Mouse (Mus musculus): ENCODE data around the gene Wnt5b.

Gene Wnt5b

DNA sequence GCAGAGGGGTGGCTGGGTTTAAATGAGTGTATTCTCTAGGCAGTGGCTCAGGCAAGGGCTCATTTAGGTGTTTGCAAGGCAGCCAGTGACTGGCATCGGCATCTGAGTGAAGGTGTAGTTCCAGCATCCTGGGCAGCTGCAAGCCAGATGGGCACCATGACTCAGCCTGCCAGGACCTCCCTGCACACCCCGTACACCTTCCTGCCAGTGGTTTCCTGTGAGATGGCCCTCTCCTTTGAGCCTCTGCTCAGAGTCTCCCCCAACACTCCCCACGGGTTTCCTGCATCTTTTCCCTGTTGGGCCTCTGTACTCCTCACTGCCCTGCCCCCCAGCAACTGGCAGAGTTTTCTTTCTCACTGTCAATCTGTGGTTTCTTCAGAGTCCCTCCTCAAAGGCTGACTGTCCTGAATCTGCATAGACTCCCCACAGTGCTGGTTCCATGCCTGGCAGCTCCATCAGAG is 22.2 kb downstream of the Wnt5b start:
- no peak for DNase-seq (ENCODE audit: low read depth, low spot score)

DNA sequence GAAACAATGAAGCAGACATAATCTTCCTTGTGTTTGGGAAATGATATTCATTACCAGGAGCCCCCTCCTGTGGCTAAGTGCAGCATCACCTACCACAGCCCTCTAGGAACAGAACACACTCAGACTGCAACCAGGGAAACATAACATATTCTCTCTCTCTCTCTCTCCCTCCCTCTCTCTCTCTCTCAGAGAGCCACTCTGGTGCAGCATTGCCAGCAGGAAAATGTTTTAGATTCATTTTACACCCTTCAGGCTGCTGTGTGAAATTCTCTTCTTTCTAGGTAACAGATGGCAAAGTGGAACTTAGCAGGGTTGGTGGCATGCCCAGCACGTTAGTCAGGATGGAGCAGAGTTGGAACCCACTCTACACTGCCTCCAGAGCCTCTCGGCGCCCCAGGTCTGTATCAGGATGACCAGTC is 22.7 kb downstream of the Wnt5b start:
- no peak for DNase-seq (ENCODE audit: low read depth, low spot score)

DNA sequence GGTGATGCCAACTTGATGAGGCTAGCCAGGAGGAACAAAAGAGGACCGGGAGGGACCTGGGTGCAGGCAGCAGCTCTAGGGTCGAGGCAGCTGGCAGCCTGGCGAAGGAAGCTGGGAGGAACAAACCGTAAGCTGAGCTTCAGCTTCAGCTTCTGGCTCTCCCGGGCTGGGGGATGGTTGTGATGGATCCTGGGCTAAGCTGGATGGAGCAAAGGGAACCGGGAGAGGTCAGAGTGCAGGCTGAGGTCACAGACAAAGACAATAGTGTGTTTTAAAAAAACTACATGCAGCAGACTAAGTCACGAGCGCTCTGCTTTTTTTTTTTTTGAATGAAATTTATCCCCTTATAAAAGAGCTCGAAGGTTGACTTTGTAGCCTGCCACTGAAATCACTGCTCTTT is 23.4 kb downstream of the Wnt5b start:
- no peak for DNase-seq (ENCODE audit: low read depth, low spot score)

DNA sequence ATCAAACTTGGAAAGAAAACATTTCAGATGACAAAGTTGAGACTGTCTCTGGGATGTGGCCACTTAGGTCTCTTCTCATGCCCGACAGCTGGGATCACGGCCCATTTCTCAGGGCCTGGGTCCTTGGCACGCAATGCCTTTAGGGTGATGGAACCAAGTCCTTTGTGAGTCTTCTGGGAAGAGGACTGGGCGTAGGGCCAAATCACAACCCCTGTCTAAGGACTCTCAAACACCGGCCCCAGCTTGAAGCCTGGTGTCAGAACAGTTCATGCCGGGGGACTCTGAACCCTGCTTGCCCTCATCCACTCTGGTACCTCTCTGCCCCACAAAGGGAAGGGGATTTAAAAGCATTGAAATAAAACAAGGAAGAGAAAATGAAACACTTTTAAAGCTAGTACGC is 30.1 kb downstream of the Wnt5b start:
- no peak for DNase-seq (ENCODE audit: low read depth, low spot score)

DNA sequence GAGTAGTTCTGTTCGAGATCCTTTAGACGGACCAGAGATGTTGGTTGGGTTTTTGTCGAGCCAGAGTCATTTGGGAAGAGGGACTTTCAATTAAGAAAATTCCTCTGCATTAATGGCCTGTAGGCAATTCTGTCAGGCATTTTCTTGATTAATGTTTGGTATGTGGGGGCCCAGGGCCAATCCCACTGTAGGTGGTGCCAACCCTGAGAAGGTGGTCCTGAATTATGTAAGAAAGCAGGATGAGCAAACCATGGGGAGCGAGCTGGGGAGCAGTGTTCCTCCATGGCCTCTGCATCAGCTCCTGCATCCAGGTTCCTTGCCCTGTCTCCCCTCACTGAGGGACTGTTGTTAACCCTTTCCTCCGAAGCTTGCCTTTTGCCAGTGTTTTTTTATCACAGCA is 30.7 kb downstream of the Wnt5b start:
- no peak for DNase-seq (ENCODE audit: low read depth, low spot score)

DNA sequence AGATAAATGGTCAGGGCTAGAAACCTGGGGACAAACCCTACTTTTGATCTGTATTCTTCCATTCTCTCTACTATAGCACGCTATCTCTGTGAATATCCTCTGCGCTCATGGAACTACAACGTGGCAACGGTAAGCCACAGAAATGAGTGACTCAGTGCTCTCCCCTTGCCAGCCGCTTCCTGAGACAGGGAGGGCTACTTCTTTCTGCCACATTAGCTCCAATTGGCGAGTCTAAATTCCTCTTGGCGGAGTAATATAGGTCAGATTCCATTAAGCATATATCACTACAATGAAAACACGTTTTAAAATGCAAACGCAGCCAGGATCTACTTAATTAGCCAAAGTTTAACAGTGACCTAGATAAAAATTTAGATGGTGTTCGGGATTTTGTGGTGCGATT is 31.4 kb downstream of the Wnt5b start:
- DNase-seq (ENCODE audit: low read depth, low spot score): no peak

DNA sequence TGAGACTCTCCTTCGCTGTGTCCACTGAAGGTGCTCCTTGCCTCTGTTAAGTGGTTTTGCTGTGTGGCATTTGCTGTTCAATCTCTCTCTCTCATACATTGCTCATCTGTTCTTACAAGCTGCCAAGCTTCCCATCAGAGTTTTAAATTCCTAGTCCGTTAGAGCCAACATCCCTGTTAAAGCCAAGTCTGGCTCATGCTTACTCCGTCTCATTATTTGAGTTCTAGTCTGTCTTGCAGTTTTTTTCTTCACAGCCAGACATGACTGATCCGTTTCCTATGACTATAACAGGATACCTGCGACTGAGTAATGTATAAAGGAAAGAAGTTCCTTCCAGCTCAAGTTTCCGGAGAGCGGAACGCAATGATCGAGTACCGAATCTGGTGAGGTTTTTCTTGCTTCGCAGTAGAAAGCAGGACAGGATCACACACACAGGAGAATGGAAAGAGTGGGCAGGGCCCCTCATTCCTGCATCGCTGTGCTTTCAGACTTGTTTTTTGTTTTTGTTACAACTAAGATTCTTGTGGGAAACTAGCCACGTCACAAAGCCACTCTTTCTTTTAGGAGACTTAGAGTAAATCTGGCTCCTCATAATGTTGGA is 34.6 kb downstream of the Wnt5b start:
- no peak for DNase-seq (ENCODE audit: low read depth, low spot score)

DNA sequence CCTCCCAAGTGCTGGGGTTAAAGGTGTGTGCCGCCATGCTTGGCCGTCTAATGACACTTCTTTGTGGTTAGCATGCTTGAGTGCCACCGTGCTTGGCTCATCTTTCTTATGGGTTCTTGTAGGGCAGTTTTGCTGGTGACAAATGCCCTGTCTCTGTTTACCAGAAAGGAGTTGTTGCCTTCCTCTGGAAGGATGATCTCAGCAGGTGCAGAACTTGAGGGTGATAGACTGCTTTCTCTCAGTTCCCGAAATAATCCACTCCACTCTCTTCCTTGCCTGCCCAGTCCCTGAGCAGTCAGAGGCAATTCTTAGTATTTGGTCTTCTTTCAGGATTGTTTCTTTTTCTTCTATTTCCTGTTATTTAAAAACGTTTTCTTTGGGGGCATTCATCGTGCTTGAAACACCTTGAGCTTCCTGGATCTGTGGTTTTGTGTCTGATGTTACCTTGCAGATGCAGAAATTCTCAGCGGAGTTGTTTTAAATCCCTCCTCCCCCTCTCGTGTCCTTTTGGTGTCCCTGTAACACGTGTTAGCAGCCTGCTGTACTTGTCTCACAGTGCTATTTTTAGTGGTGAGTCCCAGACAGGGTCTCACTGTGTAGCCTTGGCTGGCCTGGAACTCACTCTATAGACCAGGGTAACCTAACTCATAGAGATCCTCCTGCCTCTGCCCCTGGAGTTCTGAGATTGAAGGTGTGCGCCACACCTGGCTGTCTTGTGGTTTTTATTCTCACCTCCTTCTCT is 35.3 kb downstream of the Wnt5b start:
- DNase-seq (ENCODE audit: low read depth, low spot score): no peak

DNA sequence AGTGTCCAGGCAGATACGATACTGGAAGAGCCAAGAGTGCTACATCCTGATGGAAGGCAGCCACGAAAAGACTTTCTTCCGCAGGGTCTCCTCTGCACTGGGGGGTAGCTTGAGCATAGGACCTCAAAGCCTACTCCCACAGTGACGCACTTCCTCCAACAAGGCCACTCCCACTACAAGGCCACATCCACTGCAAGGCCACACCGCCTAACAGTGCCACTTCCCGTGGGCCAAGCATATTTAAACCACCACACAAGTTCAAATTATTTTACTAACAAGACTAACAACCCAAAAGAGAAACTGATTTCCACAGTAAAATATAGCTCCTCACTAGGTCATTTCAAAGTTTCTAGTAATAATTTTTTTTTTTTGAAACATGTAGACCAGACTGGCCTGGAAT is 35.9 kb downstream of the Wnt5b start:
- DNase-seq (ENCODE audit: low read depth, low spot score): no peak

DNA sequence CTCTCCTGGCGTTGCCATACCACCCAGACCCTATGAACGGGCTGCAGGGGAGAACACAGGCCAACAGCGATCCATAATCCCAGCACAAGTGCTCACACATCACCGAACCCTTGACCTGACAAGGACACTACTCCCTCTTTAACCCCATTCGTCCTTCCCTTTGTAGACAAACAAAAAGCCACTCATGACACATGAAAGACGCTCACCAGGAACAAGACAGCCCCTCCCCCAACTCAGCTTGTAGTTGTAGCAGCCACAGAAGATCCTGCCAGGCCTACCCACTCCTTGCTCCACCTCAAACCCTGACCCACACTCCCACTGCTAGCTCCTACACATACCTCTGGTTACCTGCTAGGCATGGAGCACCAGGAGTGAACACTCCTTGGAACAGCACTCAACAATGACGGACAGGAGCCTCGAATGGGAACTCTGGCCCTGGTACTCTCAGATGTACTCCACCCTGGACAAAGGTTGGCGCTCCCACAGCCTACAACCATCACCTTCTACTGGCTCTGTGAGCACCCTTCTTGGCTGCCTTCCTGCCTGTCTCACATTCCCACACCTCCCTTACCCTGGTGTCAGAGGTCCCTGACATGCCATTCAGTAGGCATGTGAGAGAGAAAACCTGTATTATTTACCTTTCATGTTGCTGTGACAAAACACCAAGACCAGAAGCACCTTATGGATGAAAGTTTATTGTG is 38.5 kb downstream of the Wnt5b start:
- no peak for DNase-seq (ENCODE audit: low read depth, low spot score)

DNA sequence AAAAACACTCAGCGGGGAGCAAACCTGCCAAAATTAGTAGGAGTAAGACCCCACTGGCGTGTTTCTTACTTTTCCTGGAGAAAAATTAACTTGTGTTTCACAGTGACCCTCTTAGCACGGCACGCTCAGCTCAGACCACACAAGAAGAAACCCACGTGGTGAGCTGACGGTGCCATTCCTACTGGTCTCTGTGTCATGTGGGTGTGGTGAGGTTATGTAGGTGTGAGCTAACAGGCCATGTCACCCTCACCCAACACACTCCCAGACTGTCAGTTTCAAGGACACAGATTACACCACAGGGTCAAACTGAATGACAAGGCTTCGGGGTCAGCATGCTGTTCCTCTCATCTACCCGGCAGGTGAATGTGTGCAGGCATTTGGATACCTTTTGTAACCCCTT is 39.4 kb downstream of the Wnt5b start:
- no peak for DNase-seq (ENCODE audit: low read depth, low spot score)

DNA sequence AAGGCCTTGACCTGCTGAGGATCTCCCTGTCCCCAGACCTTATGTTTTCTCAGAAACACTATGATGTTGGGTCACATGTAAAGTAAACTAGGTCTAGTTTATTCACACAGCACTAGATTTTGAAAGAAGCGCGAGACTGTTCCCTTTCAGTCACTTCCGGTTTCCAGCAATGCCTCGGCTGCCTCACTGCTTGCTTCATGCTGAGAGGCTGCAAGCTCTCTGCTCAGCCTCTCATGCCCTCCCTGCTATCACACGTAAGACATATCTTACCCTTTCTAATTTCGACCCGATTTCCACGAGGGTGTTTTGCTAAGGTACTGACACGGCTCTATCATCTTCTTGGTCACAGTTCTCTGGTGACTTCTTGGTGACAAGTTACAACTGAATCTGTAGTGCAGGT is 42.1 kb downstream of the Wnt5b start:
- no peak for DNase-seq (ENCODE audit: low read depth, low spot score)

DNA sequence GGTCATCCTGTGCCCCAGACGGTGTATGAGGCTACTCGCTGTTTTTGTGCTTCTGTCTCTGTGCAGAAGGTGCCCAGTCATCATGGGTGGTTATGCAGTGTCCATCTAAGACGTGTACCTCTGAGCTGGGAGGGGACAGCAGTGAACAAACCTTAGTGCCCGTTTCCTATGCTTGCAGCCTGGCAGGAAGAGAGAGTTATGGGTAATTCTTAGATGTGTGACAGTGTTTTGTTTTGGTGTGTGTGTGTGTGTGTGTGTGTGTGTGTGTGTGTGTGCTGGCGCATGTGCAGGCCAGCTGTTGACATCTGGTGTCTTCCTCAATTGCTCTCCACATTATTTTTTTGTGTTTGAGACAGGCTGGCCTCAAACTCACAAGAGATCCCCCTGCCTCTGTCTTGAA is 44.1 kb downstream of the Wnt5b start:
- no peak for DNase-seq (ENCODE audit: low read depth, low spot score)

DNA sequence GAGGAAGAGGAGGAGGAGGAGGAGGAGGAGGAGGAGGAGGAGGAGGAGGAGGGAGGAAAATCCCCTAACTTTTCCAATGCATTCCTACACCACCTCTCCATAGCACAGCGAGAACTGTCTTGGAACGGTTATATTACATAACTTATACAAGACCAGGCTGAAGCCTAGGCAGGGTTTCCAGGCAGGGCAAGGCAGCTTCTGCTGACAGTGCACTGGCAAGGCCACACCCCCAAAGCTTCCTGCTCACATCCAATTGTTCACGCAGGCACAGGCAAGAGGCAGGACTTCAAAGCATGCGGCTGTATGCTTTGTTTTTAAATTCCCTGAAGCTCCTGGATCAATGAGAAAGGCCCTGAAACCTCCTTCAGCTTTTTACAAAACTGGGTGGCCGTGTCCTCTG is 44.9 kb downstream of the Wnt5b start:
- DNase-seq (ENCODE audit: low read depth, low spot score): no peak

DNA sequence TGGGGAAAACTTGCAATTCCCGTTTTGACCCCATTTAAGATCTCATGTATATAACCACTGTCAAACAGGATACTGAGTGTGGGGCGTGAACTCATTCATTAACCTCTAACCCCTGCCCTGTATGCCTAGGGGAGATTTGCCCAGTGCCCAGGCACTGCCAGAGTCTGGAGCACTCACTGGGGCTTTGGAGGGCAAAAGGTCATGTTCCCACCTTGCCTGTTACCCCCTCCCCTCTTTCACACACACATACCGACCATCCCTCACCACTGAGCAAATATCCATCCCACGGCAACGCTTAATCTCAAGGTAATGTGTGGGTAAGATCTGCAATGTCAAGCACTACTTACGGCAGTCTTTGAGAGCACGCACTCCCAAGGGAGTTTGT is 51.5 kb downstream of the Wnt5b start:
- no peak for DNase-seq (ENCODE audit: low read depth, low spot score)

DNA sequence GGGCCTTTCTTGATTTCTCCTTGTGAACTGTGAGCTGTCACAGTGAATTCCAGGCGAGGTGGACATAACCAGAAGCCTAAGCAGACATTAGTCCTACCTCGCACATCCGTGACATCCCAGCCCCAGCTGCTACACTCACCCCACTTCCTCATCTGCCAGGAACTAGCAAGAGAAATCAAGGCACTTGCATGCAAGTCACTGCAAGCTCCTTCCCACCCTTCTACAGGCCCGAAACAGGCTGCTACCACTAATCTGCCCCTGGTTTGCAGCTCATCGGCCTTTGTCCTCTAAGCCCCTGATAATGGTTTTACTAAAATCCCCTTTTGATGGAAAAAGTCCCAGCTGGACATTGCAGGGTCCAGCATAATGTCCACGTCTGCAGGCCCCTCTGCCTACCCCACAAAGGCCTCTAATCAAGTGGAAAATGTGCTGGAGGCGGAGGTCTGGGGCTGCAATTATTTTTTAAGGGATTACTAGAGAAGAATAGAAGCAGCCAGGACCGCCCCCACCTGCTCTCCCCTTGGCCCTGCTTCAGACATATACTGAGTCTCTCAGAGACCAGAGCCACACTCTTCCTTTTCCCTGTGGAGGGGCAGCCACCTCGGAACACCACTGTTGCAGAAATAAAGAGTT is 52.0 kb downstream of the Wnt5b start:
- DNase-seq (ENCODE audit: low read depth, low spot score): no peak

DNA sequence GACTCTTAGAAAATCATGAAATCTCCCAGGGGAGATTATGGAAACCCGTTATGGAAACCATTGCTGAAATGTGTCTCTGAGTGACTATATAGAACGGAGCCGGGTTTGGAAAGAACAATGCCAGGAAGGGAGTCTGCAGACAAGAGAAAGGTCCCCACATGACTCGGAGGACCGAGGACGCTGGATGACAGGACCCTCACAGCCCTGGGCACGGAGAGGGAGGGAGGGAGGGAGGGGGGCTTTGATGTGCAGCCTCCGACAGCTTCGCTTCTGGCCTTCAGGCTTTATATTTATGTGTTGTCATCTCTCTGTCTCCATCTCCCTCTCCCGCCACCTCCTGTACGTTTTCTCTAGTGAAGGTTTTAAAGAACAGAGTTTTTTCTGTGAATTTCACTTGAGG is 53.1 kb downstream of the Wnt5b start:
- DNase-seq (ENCODE audit: low read depth, low spot score): no peak

DNA sequence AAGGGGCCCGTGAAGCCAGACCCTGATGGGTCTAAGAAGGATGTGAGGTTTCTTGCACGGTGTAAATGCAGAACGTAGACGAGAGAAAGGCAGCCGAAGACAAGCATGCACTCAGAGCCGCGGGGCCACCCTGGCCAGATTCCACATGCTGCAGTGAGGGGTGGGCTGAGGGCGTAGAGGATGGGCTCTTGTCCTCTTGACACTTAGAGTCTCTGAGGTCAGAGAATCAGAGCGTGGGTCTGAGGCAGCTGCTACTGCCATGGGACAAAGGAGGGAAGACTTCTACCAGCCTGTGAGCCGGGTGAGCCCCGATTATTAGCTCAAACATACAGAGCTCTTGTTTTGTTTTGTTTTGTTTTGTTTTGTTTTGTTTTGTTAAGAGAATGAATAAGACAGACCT is 53.6 kb downstream of the Wnt5b start:
- DNase-seq (ENCODE audit: low read depth, low spot score): no peak

DNA sequence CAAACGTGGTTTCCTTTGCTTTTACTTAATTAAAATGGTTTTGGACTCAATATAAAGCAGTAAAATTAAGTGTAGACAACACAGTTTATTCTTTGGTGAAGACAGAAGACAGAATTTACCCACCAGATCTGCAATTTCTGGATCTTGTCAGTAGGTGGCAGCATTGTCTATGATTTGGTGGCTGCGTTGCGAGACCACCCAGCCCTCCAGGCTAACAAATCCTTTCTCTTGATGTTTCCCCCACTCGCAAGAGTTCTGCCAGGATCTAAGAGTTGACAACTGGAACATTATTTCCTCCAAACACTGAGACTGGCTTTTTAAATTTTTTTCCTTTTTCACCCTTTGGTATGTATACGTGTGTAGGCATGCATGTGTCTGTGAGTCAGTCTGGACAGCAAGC is 54.4 kb downstream of the Wnt5b start:
- peak; percentile 81 for DNase-seq (ENCODE audit: low read depth, low spot score)

DNA sequence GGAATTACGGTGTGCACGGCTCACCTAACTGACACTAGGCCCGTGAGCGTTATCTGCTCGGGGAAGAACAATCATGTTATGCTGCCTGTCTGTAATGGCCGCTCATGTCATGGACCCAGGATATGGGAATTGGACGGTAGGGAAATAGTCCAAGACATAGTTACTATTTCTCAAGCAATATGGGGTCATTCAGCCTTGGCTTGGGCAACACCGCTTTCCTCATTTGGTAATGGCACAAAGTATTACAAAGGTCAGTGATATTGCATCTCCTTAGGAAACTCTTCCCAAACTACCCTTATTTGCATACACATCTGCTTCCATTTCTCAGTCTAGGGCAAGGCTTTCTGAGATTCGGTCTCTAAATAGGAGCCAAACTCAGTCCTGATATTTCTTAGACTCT is 56.5 kb downstream of the Wnt5b start:
- DNase-seq (ENCODE audit: low read depth, low spot score): no peak

DNA sequence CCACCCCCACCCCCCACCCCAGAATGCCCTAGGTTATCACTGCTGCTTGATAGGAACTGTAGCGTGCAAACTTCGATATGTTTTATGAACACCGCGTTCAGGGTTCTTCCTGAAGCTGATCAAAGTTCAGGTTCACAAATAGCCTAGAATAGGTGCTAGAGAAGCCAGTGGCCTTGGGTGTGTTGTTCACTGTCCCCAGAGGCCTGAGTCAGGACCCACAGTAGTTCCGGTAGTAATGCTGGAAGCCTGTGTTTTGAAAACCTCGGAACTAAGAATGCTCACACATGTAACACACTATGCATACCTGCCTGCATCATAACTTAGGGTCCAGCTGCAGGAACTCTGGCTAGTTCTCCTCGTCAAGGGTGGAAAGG is 57.1 kb downstream of the Wnt5b start:
- no peak for DNase-seq (ENCODE audit: low read depth, low spot score)

DNA sequence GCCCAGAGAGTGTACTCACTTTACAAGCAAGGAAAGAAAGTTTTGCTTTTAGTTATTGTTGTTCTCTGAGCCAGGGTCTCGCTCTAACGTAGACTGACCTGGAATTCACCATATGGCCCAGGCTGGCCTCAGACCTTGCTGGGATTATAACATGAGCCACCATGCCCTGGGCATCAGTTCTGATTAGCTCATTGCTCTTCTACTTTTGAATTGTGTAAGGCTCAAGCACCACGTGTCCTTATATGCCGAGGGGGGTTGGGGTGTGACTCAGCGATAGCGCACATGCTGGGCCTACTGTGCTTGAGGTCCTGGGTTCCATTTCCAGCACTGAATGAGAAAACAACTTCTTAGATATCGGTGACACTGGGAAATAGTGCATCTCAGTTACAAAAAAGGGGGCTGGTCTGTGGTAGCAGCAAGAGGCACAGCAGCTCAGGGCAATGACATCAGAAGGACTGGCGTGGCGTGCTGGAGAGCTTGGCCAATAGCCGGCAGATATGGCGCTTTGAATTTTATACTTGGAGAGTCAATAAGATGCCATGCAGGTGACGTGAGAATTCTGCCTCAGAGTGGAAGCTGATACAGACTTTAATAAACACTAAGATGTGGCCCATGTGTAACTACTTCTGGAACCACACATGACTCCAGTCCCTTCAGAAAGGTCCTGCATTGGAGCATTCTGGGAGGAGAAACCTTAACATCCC is 57.6 kb downstream of the Wnt5b start:
- DNase-seq (ENCODE audit: low read depth, low spot score): no peak

All from forelimb bud, embryonic 11.5 days (tissue).